Mouse (Mus musculus): ENCODE results near the gene Wwox.

Wwox gene

GRCm38 (mm10) chr8:115390921-115391504, 951.6 kb downstream of the Wwox start:
- DNase-seq: no peak

- no peak for DNase-seq
Measured at GRCm38 (mm10) chr8:115395840-115396239, 956.4 kb downstream of the Wwox start.

GRCm38 (mm10) chr8:115397981-115398380, 958.5 kb downstream of the Wwox start:
- DNase-seq: no peak

GRCm38 (mm10) chr8:115400013-115400720, 960.7 kb downstream of the Wwox start:
- no peak for DNase-seq
